In the genomic region with DNA sequence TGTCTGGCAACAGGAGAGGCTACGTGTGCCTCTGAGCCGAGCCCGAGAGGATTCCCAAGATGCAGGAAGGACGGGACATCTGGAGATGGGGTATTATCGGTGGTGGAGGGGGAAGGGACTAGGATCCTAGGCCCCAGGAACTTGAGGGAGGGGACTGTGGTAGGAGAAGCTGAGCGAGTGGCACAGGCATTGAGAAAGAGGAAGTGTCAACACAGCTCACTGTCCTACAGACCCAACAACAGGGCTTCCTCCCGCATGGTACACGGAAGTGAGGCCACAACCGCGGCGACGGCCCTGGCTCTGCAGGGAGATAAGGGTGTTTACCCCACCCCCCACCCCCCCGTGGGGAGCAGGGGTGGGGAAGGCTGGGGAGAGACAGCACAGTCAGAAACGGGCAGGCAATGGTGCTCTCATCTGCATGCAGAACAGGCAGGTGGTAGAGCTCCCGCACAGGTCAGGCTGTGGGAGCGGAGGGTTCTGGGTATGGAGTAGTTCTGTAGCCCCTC, we compare ENCODE assay signal across 8 mouse cellular contexts. TPM values are rescaled to one million over a fixed set of nuclear protein-coding genes. Genes with fewer than 3 reads are reported as not detected.
DNase-seq lines count a peak whose midpoint lies in the region; ATAC-seq and TF ChIP-seq lines count a peak whose summit lies in the region.

No protein-coding gene starts in this region.

- H3K4me1 ChIP-seq in MEL (ENCODE audit: control insufficient read depth in 1 of 2, insufficient read depth in 2 of 2, low read length in 2 of 2) = peaks cover 3 to 21% of the 10 kb centered on the region in 2 experiments; a peak in 3 of 4 replicates
- H3K4me1 ChIP-seq in brown adipose tissue, adult 24 weeks (ENCODE audit: control insufficient read depth, insufficient read depth, insufficient read length, low read length) = no peaks in the 10 kb centered on the region; the same call in 1 of the 2 replicates
- H3K4me1 ChIP-seq in intestine, postnatal 0 days (replicated peaks; ENCODE audit: control insufficient read depth, insufficient read depth, low read length) = no peaks in the 10 kb centered on the region
- peaks cover 23% of the 10 kb centered on the region for H3K4me1 ChIP-seq in lung, embryonic 15.5 days
- 0 out of 2 replicates have a peak, but pooled peaks cover 5% of the 10 kb centered on the region for H3K4me1 ChIP-seq in neural tube, embryonic 14.5 days (ENCODE audit: control insufficient read depth, insufficient read depth, low read length)

- H3K27ac ChIP-seq in MEL (ENCODE audit: control insufficient read depth, low read depth, low read length) = peak overlapping the region; percentile 96
- H3K27ac ChIP-seq in brown adipose tissue, adult 24 weeks (replicated peaks; ENCODE audit: low read depth, low read length) = peak overlapping the region; percentile 60
- H3K27ac ChIP-seq in intestine, postnatal 0 days (ENCODE audit: low read depth, low read length) = peak overlapping the region; percentile 28; the same call in 1 of the 2 replicates
- peak overlapping the region; percentile 38 for H3K27ac ChIP-seq in lung, embryonic 15.5 days
- H3K27ac ChIP-seq in neural tube, embryonic 14.5 days (ENCODE audit: low read depth, low read length) = no peak overlapping the region

- no peaks in the 10 kb centered on the region for H3K27me3 ChIP-seq in MEL (ENCODE audit: control insufficient read depth in 1 of 2, insufficient read depth in 2 of 2, low read length in 2 of 2)
- no peaks in the 10 kb centered on the region for H3K27me3 ChIP-seq in intestine, postnatal 0 days (replicated peaks; ENCODE audit: control insufficient read depth, insufficient read depth, low read length)
- no peaks in the 10 kb centered on the region for H3K27me3 ChIP-seq in lung, embryonic 15.5 days
- H3K27me3 ChIP-seq in neural tube, embryonic 14.5 days (ENCODE audit: control insufficient read depth, insufficient read depth, low read length) = no peaks in the 10 kb centered on the region

- no peak for TF ChIP-seq RAD21 in MEL (IDR thresholded peaks at IDR 0.05; ENCODE audit: low read depth, low read length)

- peaks cover 0 to 8% of the 10 kb centered on the region in 2 experiments; a peak in 2 of 4 replicates for H3K36me3 ChIP-seq in MEL (ENCODE audit: control insufficient read depth in 1 of 2, insufficient read depth in 2 of 2, low read length in 2 of 2)
- H3K36me3 ChIP-seq in intestine, postnatal 0 days (ENCODE audit: control insufficient read depth, insufficient read depth) = no peaks in the 10 kb centered on the region
- no peaks in the 10 kb centered on the region for H3K36me3 ChIP-seq in lung, embryonic 15.5 days
- H3K36me3 ChIP-seq in neural tube, embryonic 14.5 days (ENCODE audit: control insufficient read depth, insufficient read depth, low read length) = no peaks in the 10 kb centered on the region

- TF ChIP-seq EP300 in MEL (IDR thresholded peaks at IDR 0.05; ENCODE audit: low read depth in 1 of 2, low read length in 2 of 2) = peak; percentile 91 to 92

- no peaks in the 10 kb centered on the region; the same call in 1 of the 2 replicates for H3K79me2 ChIP-seq in MEL (ENCODE audit: control insufficient read depth, insufficient read depth, low read length, poor library complexity)

- peak overlapping the region; percentile 41 to 61 for H3K4me3 ChIP-seq in MEL (ENCODE audit: control insufficient read depth in 1 of 2, insufficient read depth in 1 of 2, low read depth in 2 of 2, low read length in 2 of 2)
- peak overlapping the region; percentile 24 for H3K4me3 ChIP-seq in brown adipose tissue, adult 24 weeks (ENCODE audit: insufficient read depth, low read depth, low read length)
- peak overlapping the region; percentile 25; the same call in 1 of the 2 replicates for H3K4me3 ChIP-seq in intestine, postnatal 0 days (ENCODE audit: low read depth, low read length)
- H3K4me3 ChIP-seq in lung, embryonic 15.5 days = peak overlapping the region; percentile 25
- no peak overlapping the region for H3K4me3 ChIP-seq in neural tube, embryonic 14.5 days (ENCODE audit: low read depth, low read length)

- peak; percentile 99 for DNase-seq in MEL (ENCODE audit: low read depth, low spot score)
- peak; percentile 57 to 85 for DNase-seq in heart, adult 18-20 months
- no peak for DNase-seq in cerebellum, postnatal 25 days
- DNase-seq in frontal cortex, postnatal 10 days (ENCODE audit: low spot score in 2 of 2) = no peak

- H3K4me2 ChIP-seq in intestine, postnatal 0 days (replicated peaks; ENCODE audit: low read depth) = peak overlapping the region; percentile 69
- H3K4me2 ChIP-seq in lung, embryonic 15.5 days = peak overlapping the region; percentile 65
- H3K4me2 ChIP-seq in neural tube, embryonic 14.5 days (ENCODE audit: low read depth, low read length) = peak overlapping the region; percentile 36

- WGBS in intestine, postnatal 0 days = 5% methylated on average over 16 of the region's 16 CpGs
- WGBS in lung, embryonic 15.5 days = 3% methylated on average over 16 of the region's 16 CpGs
- 26% methylated on average over 16 of the region's 16 CpGs for WGBS in neural tube, embryonic 14.5 days

- ATAC-seq in intestine, postnatal 0 days = peak; percentile 73
- peak; percentile 80 for ATAC-seq in lung, embryonic 15.5 days (ENCODE audit: borderline replicate concordance, extremely low read depth, low FRiP score, low TSS enrichment)
- peak; percentile 63; the same call in 1 of the 2 replicates for ATAC-seq in neural tube, embryonic 14.5 days (ENCODE audit: low read depth)

- peak; percentile 50 to 87; a peak in 2 of 4 replicates for TF ChIP-seq POLR2A in MEL (IDR thresholded peaks at IDR 0.05; ENCODE audit: control insufficient read depth in 1 of 2, insufficient read depth in 1 of 2, low read depth in 1 of 2, low read length in 2 of 2, poor library complexity in 1 of 2)

- H3K9me3 ChIP-seq in MEL (replicated peaks; ENCODE audit: insufficient read depth, low read length) = no peaks in the 10 kb centered on the region
- 0 out of 2 replicates have a peak, but pooled peaks cover 4% of the 10 kb centered on the region for H3K9me3 ChIP-seq in intestine, postnatal 0 days (ENCODE audit: control insufficient read depth)
- H3K9me3 ChIP-seq in lung, embryonic 15.5 days = no peaks in the 10 kb centered on the region
- no peaks in the 10 kb centered on the region for H3K9me3 ChIP-seq in neural tube, embryonic 14.5 days (ENCODE audit: control insufficient read depth, low read length)

- peak overlapping the region; percentile 79 for H3K9ac ChIP-seq in MEL (ENCODE audit: control insufficient read depth, low read depth, low read length, poor library complexity, severe bottlenecking)
- peak overlapping the region; percentile 53 for H3K9ac ChIP-seq in intestine, postnatal 0 days (ENCODE audit: low read depth, low read length)
- peak overlapping the region; percentile 27; the same call in 1 of the 2 replicates for H3K9ac ChIP-seq in lung, embryonic 15.5 days
- H3K9ac ChIP-seq in neural tube, embryonic 14.5 days (replicated peaks; ENCODE audit: low read depth, low read length) = no peak overlapping the region

- TF ChIP-seq CTCF in MEL (IDR thresholded peaks at IDR 0.05 in 2 of 3, conservative IDR thresholded peaks at IDR 0.05 in 1 of 3; ENCODE audit: control insufficient read depth in 1 of 3, insufficient read depth in 1 of 3, low read depth in 2 of 3, low read length in 3 of 3, poor library complexity in 1 of 3, severe bottlenecking in 1 of 3) = no peak
- TF ChIP-seq CTCF in intestine, postnatal 0 days (IDR thresholded peaks at IDR 0.05; ENCODE audit: low read depth) = no peak

TF ChIP-seq in MEL, 35 proteins besides CTCF, POLR2A, EP300 and RAD21 (continues in another document):
- peak; percentile 98 for TF ChIP-seq ETS1 (IDR thresholded peaks at IDR 0.05; ENCODE audit: low read depth, low read length)
- TF ChIP-seq TAL1 (IDR thresholded peaks at IDR 0.05; ENCODE audit: low read length) = peak; percentile 79
- peak; percentile 99 for TF ChIP-seq SIN3A (IDR thresholded peaks at IDR 0.05; ENCODE audit: low read length)
- no peak for TF ChIP-seq MEF2A (IDR thresholded peaks at IDR 0.05; ENCODE audit: extremely low read depth, insufficient replicate concordance, low read depth, low read length, poor library complexity, severe bottlenecking)
- TF ChIP-seq CHD2 (IDR thresholded peaks at IDR 0.05; ENCODE audit: low read length) = peak; percentile 81; the same call in 1 of the 2 replicates
- TF ChIP-seq MAZ (IDR thresholded peaks at IDR 0.05; ENCODE audit: low read depth, low read length) = peak; percentile 100
- no peak; the same call in 1 of the 2 replicates for TF ChIP-seq POLR2AphosphoS5 (IDR thresholded peaks at IDR 0.05; ENCODE audit: borderline replicate concordance, low read depth, low read length)
- 0 out of 2 replicates have a peak, but pooled peaks have one; percentile 39 for TF ChIP-seq USF1 (IDR thresholded peaks at IDR 0.05; ENCODE audit: low read depth, low read length)
- TF ChIP-seq MYC (IDR thresholded peaks at IDR 0.05; ENCODE audit: low read depth, low read length) = peak; percentile 97
- TF ChIP-seq SMC3 (IDR thresholded peaks at IDR 0.05; ENCODE audit: low read depth, low read length) = no peak
- TF ChIP-seq BHLHE40 (IDR thresholded peaks at IDR 0.05; ENCODE audit: borderline replicate concordance, low read depth, low read length) = peak; percentile 65
- no peak for TF ChIP-seq NRF1 (IDR thresholded peaks at IDR 0.05; ENCODE audit: insufficient read depth, low read depth, low read length, poor library complexity, severe bottlenecking)
- peak; percentile 98 for TF ChIP-seq ELF1 (IDR thresholded peaks at IDR 0.05; ENCODE audit: low read depth, low read length)
- peak; percentile 97 for TF ChIP-seq MAX (IDR thresholded peaks at IDR 0.05; ENCODE audit: low read length)
- no peak for TF ChIP-seq GABPA (IDR thresholded peaks at IDR 0.05; ENCODE audit: low read depth, low read length)
- no peak for TF ChIP-seq CHD1 (IDR thresholded peaks at IDR 0.05; ENCODE audit: low read depth, low read length)
- TF ChIP-seq RCOR1 (IDR thresholded peaks at IDR 0.05; ENCODE audit: low read depth, low read length) = peak; percentile 82
- TF ChIP-seq JUND (IDR thresholded peaks at IDR 0.05; ENCODE audit: low read depth, low read length) = no peak
- no peak for TF ChIP-seq MYB (IDR thresholded peaks at IDR 0.05; ENCODE audit: low read depth, low read length)
- TF ChIP-seq MAFK (IDR thresholded peaks at IDR 0.05; ENCODE audit: borderline replicate concordance, low read depth, low read length) = no peak

RNA-seq across cellular contexts. Expression of gene Alox5ap, which starts 18.5 kb away (rescaled TPM):
- total RNA-seq in MEL (2012; rRNA removed) = 47.5 and 56.4 TPM in 2 replicates
- 100 to 1,000 TPM in 1 of 2 experiments, not detected in 1; 157 TPM for polyA plus RNA-seq in MEL (2012; ENCODE audit: insufficient read depth in 1 of 2, insufficient read length in 2 of 2, low read depth in 1 of 2, low replicate concordance in 2 of 2, missing spikeins in 1 of 2)
- 9.8 and 12.4 TPM in 2 replicates for polyA plus RNA-seq in brown adipose tissue, adult 24 weeks (2012; ENCODE audit: insufficient read depth, insufficient read length, missing spikeins)
- 10 to 100 TPM; 12.6 TPM for total RNA-seq in heart, adult 18-20 months (2021)
- 4.6 and 4.9 TPM in 2 replicates for polyA plus RNA-seq in intestine, postnatal 0 days (2015; fragmentation: Nextera tagmentation; extraction: Ambion mirVana)
- polyA plus RNA-seq in lung, embryonic 15.5 days (2015; fragmentation: Nextera tagmentation; extraction: Ambion mirVana) = 19.9 and 22.4 TPM in 2 replicates
- 11.0 and 13.3 TPM in 2 replicates for polyA plus RNA-seq in neural tube, embryonic 14.5 days (2014; fragmentation: Nextera tagmentation; extraction: Ambion mirVana)

Comparison
In these comparisons a context has a peak if more than half of its experiments do, and no peak if none do; other contexts are left out.
1. DNase-seq: peak in MEL (single experiment) and heart, adult 18-20 months (2 of 2); none in cerebellum, postnatal 25 days (0 of 2) and frontal cortex, postnatal 10 days (0 of 2).
2. Peak in every context shown above with its lines, with median percentiles within 50 percentile points of each other: ATAC-seq and H3K4me2 ChIP-seq.